Mouse (Mus musculus): ENCODE measurements around the gene Ssh2. TPM values are rescaled to one million over a fixed set of nuclear protein-coding genes. Genes with fewer than 3 reads are reported as not detected.
A peak's percentile ranks its signal among the peaks of the same experiment; 100 is the strongest.

Ssh2 gene
- total RNA-seq (2021) = 10 to 100 TPM; 46.9 to 49.6 TPM

DNA sequence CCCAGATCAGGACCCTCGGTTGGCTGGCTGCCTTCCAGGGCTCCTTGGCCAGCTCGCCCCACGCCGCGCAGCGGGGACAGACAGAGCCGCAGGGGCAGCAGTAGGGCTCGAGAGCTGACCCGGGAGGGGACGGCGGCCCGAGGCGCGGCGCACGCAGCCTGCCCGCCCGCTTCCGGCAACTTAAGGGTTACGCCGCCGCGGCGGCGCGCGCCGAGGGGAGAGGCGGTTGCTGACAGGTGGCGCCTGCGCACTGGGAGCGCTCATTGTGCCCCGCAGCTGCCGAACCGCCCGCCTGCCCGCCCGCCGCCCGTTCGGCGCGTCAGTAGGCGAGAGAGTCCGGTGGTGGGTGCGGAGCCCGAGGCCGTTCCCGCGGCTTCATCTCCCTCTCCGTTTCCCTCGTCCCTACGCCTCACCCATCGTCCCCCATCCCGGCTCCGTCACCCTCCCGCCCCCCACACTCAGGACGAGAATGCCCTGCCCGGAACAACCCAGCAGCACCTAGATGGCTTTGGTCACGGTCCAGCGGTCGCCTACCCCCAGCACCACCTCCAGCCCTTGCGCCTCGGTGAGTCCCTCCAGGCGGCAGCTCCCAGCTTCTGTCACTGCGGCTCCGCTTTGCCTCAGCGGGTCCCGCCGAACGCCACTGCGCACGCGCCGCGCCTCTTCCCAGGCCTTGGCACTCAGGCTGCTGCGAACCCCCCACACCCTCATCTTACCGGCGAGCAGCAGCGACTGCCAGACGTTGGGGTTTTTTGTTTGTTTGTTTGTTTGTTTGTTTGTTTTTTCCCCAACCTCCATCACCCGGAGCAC, at the start of gene Ssh2:
Gene Ssh2, plus strand, starts transcription at position 337 of the 810 bp plus-strand sequence.
- DNase-seq (ENCODE audit: extremely low spot score in 1 of 2, low spot score in 2 of 2) = peak; percentile 61 to 91
- intact Hi-C loops (cut with DNase I) = loop anchor here (2.0 to 5.0 kb wide), 2 partner anchors 93 to 226 kb away; no protein-coding TSS in a partner anchor

DNA sequence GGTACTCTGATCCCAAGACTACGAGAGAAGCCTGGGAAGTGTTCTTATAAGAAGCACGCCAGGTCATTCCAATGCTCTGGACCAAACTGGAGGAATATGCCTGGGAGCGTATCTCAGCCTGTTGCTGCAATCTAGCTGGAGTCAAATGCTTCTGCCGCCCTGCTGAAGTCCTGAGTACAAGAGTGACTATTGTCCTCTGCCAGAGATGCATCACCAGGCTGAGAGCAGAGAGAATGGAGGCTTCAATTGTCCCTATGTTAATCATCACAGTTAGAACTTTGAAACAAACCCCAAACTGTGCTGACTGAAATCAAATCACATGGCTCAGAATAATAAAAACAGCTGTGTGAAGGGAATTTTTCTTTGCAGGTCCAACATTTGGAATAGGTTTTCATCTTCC, 42.4 kb upstream of the Ssh2 start:
- intact Hi-C loops (cut with DNase I) = no loop called here
- no peak for DNase-seq (ENCODE audit: extremely low spot score in 1 of 2, low spot score in 2 of 2)

DNA sequence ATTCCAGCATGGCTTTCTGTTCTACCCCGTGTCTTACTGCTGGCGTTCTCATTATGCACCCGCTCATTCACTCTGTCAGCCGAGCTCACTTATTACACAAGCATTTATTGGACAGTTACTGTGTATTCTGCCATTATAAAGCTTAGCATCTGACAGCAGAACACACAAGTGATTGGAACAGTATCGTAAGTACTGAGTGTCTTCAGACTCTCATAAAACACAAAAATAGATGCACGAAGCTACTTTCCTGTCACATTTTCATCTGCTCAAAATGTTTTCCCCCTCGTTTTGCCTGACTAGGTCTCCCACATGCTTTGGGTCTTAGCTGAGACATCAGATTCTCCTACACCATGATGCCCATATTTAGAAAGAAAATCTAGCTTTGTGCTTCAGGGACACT, 41.6 kb upstream of the Ssh2 start:
- intact Hi-C loops (cut with DNase I) = no loop called here
- peak in 1 of 2 experiments; percentile 28 for DNase-seq (ENCODE audit: extremely low spot score in 1 of 2, low spot score in 2 of 2)

DNA sequence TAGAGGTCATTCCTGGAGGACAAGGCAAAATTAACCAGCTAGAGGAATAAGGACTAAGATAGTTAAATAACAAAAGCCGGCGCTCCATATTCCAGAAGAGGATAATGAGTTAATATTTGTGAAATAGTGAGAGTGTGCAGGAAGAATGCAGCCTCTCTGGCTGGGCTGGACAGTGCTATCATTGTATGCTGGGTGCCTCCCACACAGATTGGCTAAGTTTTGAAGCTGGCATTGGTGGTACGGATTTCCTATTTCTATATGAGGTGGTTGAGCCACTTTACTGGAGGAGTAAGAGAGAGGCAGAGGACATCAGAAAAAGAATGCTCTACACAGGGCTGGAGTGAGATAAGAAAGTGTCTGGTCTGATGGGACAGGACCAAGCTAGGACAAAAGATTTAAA, 36.3 kb upstream of the Ssh2 start:
- intact Hi-C loops (cut with DNase I) = no loop called here
- DNase-seq (ENCODE audit: extremely low spot score in 1 of 2, low spot score in 2 of 2) = no peak

DNA sequence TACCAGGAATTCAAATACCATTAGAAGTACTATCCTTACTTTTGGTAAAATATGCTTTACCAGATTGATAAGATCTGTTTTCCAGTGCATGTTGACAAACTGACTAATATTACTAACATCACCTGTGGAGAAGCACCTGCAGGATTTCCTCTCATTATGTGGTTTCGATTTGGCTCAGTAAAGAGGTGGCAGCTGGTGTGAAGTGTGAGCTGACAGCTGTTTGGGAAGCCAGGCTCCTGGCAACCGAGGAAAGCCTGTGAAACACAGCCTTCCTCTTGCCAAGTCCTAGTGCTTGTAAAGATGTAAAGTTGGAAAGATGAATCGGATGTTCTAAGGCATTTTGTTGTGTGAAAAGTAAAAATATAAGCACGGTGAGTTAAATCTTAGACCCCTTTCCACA, 35.2 kb upstream of the Ssh2 start:
- peak; percentile 31 to 42 for DNase-seq (ENCODE audit: extremely low spot score in 1 of 2, low spot score in 2 of 2)
- intact Hi-C loops (cut with DNase I) = no loop called here

DNA sequence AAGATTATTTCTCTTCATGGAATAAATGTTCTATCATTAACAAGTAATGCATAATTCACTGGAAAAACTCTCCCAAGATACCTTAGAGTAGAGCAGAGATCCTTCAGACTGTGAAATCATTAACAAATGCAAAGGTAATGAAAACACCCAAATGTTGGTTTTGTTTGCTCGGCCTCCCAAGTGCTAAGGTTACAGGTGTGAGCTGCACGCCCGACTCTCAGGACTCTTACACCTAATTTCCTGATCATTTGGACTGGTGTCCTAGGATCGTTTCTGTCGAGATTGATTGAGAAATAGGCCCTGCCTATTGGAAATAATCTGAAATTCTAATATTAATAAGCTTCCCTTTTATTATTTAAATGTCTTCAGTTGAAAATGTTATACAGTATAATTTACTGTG, 34.6 kb upstream of the Ssh2 start:
- DNase-seq (ENCODE audit: extremely low spot score in 1 of 2, low spot score in 2 of 2) = no peak
- intact Hi-C loops (cut with DNase I) = no loop called here

DNA sequence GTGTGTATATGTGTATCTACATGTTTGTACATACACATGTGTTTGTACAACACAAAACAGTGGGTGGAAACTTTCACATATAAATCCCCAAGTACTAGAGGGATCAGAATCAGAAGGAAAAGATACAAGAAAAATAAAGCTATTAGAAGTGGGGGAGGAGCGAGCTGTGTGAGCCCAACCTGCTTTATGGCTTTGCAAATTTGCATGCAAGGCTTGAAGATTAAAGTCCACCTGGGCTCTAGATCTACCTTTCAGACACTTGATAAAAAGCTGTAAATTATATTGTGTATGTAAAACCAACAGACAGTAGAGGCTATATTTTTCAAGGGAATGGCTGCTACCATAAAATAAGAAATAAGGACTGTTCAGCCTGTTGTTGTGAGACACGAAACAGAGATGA, 34.0 kb upstream of the Ssh2 start:
- no peak for DNase-seq (ENCODE audit: extremely low spot score in 1 of 2, low spot score in 2 of 2)
- intact Hi-C loops (cut with DNase I) = no loop called here

DNA sequence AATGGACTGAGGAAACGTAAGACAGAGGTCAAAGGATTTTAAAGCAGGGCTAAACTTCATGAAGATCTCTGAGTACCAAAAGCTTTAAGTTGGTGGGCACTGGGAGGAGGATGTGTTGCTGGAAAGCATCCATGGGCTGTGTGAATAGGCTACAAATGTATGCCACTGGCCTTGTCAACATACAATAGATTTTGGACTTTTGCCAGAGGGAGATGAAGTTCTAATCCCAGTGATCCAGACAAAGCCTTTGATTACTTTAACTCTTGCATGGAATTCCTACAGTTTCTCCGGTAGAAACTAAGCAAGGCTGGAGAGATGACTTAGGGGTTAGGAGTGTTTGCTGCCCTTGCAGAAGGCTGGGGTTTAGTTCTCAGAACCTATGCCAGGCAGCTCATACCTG, 33.5 kb upstream of the Ssh2 start:
- intact Hi-C loops (cut with DNase I) = no loop called here
- no peak for DNase-seq (ENCODE audit: extremely low spot score in 1 of 2, low spot score in 2 of 2)

DNA sequence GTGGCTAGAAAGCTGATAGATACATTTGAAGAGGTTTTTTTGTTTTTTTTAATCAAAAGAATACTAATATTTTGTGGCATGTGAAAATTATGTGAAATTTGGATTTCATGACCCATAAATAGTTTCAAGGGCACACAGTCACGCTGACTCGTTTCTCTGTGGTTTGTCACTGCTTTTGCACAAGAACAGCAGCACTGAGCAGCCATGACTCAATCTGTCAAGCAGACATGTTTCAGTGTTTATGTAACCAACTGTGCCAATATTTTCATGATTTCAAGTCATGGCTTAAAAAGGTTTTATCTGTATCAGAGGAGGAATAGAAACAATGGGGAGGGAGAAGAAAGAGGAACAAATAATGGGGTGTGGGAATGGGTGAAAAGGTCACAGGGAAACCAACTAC, 31.2 kb upstream of the Ssh2 start:
- intact Hi-C loops (cut with DNase I) = no loop called here
- no peak for DNase-seq (ENCODE audit: extremely low spot score in 1 of 2, low spot score in 2 of 2)

DNA sequence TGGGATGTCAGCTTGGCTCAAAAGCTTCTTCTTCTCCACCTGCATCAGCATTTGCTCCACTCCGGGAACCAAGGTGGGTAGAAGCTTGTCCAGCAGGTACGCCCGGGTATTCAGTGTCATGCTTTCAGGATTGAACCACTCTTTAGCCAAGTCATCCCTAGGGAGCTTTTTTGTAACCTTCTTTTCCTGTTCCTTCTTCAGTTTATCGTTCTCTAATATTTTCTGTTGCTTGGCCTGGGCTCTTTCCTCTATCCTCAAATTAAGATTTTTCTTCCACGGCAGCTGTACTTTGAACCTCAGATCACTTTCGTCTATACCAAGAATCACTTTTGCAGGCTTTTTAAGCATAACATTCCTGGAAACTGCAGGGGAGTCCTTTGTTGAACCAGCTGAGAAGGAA, 27.2 kb upstream of the Ssh2 start, which contains the start of gene Efcab5:
Gene Efcab5, minus strand, starts transcription at position 101 of the 400 bp plus-strand sequence.
- intact Hi-C loops (cut with DNase I) = no loop called here
- no peak for DNase-seq (ENCODE audit: extremely low spot score in 1 of 2, low spot score in 2 of 2)

DNA sequence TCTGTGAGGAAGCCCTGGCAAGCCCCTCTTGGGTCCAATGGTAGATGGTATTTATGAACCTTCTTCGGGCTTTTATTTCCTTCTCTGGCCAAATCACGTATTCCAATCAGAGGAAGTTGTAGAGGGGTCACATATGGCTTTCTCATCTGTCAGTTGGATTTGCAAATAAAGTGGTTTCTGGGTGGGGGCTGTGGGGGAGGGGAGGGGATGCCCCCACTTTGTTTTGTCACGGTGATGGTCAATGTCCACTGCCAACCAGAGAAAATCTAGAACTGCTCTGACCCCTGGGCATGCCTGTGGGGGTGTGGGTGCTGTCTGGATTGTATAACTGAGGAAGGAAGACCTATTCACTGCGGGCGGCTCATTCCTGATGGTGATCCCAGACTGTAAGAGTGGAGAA, 22.7 kb upstream of the Ssh2 start:
- DNase-seq (ENCODE audit: extremely low spot score in 1 of 2, low spot score in 2 of 2) = no peak
- intact Hi-C loops (cut with DNase I) = no loop called here

DNA sequence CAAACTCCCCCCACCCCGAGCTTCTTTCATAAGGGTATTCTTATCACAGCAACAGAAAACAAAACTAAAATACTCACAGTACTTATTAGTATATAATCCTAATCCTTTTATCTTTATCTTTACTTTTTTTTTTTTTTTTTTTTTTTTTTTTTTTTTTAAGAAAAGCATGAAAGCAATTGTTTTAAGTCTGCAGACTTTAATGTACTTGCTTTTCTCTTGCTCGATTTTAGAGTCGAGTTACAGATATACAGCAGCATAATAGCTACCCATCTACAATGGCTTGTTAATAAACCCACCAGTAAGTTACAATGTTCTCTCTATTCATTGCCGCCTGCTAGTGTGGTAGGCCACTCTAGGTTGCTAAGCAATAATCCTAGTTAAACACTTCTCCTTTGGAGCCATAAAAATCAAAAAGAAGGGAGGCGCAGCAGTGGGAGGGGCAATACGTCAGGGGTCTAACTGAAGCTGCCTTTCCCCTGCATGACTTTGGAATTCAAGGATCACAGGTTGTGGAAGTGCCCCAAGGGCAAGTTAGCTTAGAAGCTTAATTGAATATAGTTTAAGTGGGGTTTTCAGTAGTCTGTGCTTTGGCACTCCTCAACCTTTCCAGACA, 22.0 kb upstream of the Ssh2 start:
- intact Hi-C loops (cut with DNase I) = no loop called here
- no peak for DNase-seq (ENCODE audit: extremely low spot score in 1 of 2, low spot score in 2 of 2)

DNA sequence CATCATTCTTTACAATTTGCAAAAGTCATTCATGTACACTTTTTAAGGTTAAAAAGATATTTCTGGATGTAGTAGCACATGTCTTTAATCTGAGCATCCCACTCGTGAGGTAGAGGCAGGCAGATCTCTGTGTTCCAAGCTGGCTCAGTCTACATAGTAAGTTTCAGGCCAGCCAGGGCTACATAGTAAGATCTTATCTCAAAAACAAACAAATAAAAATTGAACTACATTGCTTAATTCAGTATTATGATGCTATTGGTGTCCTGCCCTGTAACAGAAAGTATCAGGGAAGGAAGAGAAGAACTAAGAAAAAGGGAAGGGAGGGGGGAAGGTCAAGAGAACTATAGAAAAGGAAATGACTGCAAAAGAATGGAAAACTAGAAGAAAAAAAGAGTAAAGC, 21.3 kb upstream of the Ssh2 start:
- intact Hi-C loops (cut with DNase I) = no loop called here

DNA sequence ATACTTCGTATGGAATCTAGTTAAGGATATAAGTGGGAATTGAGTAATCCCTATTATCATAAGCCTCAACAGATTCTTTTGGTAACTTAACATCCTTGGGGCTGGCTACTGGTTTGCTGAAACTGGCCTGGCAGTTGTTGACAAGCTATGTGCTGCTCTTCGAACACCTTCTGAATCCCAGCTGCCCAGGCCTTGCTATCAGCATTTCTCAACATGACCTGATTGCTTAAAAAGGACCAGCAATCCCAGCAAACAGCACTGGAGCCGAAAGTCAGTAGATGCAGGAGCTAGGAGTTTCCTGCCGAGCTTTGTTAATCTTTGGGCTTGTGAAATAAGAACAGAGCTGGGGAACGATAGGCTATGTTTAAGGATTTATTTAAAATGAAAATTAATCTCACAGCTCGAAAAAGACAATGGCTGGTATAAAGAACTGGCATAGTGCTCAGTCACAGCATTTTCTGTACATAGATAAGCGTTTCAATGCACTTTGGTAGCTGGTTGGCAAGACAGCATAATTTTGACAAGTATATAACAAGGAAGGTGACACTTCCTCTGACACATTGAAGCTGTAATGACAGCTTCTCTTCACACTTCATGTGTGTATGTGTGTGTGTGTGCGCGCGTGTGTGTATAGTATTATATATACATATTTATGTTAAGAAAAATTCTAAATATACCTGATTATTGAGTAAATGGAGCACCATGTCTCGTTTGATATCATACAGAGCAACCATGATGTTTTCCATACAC, 20.6 kb upstream of the Ssh2 start:
- intact Hi-C loops (cut with DNase I) = no loop called here

More for the DNA sequence above, 21.3 kb upstream of the Ssh2 start:
- DNase-seq (ENCODE audit: extremely low spot score in 1 of 2, low spot score in 2 of 2) = no peak

DNA sequence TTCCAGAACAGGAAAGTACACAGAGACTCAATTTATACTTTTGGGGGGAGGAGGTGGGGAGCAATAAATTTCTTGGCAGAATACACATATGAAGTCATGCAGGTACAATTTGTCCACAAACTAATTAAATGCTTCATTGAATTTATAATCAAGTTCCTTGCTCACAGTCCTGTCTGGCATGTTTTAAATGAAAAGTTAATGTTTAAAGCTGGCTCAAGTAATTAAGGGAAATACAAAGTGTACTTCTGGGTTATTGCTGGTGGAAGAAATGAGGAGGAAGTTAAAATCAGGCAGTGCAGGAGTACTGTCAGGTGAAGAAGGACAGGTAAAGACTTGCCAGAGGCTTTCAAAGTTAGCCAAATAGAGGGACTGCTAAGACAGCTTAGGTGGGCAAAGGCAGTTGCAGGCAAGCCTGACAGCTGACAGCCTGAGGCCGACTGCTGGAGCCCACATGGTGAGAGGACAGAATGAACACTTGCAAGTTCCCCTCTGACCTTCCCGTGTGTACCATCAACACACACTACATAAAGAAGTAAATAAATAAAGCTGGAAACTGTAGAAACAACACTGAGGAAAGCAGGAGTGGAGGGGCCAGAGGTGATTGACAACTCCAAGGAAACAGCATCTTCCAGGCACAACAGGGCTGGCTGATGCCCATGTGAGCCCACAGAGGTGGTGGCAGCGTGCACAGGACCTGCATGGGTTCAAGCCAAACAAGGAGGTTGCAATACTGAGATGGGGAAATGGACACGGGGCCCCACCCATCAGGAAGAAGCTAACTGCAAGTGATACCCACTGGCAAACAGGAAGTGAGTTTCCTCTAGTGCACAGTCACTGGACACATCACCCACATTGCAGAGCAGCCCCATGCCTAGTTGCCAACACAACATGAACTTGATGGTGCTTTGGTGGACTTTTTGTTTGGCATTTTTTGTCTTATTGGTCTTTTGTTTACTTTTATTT, 19.6 kb upstream of the Ssh2 start:
- no peak for DNase-seq (ENCODE audit: extremely low spot score in 1 of 2, low spot score in 2 of 2)
- intact Hi-C loops (cut with DNase I) = no loop called here

More for the DNA sequence above, 20.6 kb upstream of the Ssh2 start:
- DNase-seq (ENCODE audit: extremely low spot score in 1 of 2, low spot score in 2 of 2) = no peak

DNA sequence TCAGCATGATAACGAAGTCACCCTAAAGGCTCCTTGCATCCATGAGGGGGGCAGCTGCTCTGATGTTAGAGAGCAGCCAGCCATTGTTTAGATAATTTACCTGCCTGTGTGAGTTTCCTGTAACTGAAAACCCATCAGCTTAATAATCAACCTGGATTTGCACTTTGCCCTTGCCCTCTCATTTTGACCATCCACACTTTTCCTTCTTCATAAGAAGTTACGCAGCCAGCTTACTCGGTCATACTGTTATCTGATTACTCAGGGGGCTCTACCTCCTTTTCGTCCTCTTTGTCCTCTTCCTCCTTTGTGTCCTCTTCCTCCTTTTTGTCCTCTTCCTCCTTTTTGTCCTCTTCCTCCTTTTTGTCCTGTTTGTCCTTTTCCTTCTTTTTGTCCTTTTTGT, 16.5 kb upstream of the Ssh2 start:
- intact Hi-C loops (cut with DNase I) = no loop called here
- no peak for DNase-seq (ENCODE audit: extremely low spot score in 1 of 2, low spot score in 2 of 2)

DNA sequence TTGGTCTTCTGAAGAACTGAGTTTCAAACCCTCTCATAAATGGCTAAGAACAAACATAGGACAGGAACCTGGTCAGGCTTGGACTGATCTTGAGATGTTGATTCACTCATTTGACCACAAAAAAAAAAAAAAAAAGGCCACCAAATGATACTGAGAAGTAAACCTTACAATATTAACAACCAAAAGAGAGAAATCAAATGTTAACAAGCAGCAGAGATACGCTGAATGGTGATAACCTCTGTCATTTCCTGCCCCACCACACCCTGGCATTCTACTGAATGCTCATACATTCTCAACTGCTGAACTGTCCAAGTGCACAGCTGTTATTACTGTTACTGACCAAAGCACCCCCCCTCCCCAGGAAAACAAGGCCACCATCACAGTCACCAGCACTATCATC, 15.4 kb upstream of the Ssh2 start:
- intact Hi-C loops (cut with DNase I) = no loop called here
- no peak for DNase-seq (ENCODE audit: extremely low spot score in 1 of 2, low spot score in 2 of 2)

DNA sequence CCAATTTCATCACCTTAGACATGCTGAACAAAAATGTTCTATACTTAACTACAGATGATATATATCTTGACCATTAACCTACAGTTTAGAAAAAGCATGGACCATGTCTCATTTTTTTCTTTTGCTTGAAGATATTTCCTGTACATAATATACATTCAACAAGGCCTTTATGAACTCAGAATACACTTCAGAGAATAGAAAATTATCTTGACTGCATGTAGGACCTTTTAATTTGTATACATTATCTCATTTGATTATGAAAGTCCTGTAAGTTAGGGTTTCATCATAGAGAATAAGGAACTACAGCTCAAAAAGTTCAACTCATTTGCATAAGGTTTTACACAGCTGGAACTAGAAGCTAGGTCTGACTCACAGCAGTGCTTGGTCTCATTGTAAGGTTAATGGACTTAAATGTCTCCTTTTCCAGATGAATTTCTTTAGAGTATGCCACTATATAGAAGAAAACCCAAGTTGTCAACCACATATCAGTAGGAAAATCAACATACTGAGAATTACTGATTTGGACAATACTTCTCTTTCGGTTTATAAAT, 1.9 kb upstream of the Ssh2 start:
- intact Hi-C loops (cut with DNase I) = loop anchor here (2.0 to 5.0 kb wide), 2 partner anchors 95 to 112 kb away; no protein-coding TSS in a partner anchor

More for the DNA sequence above, 1.9 kb upstream of the Ssh2 start:
- DNase-seq (ENCODE audit: extremely low spot score in 1 of 2, low spot score in 2 of 2) = no peak
